Mouse (Mus musculus) heart, adult 2 months (tissue): ENCODE data around the gene Limd1. TPM values are rescaled to one million over a fixed set of nuclear protein-coding genes. Genes with fewer than 3 reads are reported as not detected.

Experiments used
- DNase-seq, 2 experiments: peaks; one replicate each; pipeline ENCODE4 v3.0.0; 2021
- H3K27ac ChIP-seq: fragments of 200-600 bp; 2 replicates; pipeline ENCODE4 v1.8.1; 2022
- H3K27me3 ChIP-seq: fragments of 200-500 bp; 2 replicates; pipeline ENCODE4 v1.6.1; 2012; ENCODE audit warnings: mild to moderate bottlenecking, low read length, inconsistent platforms, mixed read lengths; ENCODE audit not compliant: control insufficient read depth, insufficient read depth
- H3K36me3 ChIP-seq: fragments of 200-500 bp; 2 replicates; pipeline ENCODE4 v1.6.1; 2012; ENCODE audit warnings: low read length, inconsistent platforms; ENCODE audit not compliant: control insufficient read depth, insufficient read depth
- H3K4me1 ChIP-seq: fragments of 200-500 bp; 2 replicates; pipeline ENCODE4 v1.6.1; 2011; ENCODE audit warnings: low read length; ENCODE audit not compliant: control insufficient read depth, insufficient read depth
- H3K4me3 ChIP-seq: fragments of 200-600 bp; 2 replicates; pipeline ENCODE4 v1.8.1; 2022
- H3K79me2 ChIP-seq: fragments of 200-500 bp; replicated peaks from 2 replicates; pipeline ENCODE4 v1.6.1; 2012; ENCODE audit warnings: mild to moderate bottlenecking, inconsistent platforms, low read length, moderate library complexity, mixed read lengths; ENCODE audit not compliant: control insufficient read depth, insufficient read depth
- H3K9ac ChIP-seq: fragments of 200-500 bp; 2 replicates; pipeline ENCODE4 v1.6.1; 2012; ENCODE audit warnings: low read depth, mild to moderate bottlenecking, control low read depth, inconsistent platforms, low read length, mixed read lengths
- CTCF ChIP-seq: fragments of 200-600 bp; IDR thresholded peaks from 2 replicates; pipeline ENCODE4 v1.8.1; 2022; ENCODE audit warnings: antibody characterized with exemption, mild to moderate bottlenecking, moderate library complexity
- EP300 ChIP-seq: fragments of 200-500 bp; IDR thresholded peaks from 2 replicates; pipeline ENCODE4 v1.6.1; 2011; ENCODE audit warnings: low read depth, low read length, control low read depth; ENCODE audit not compliant: insufficient read depth
- POLR2A ChIP-seq: fragments of 200-500 bp; IDR thresholded peaks from 2 replicates; pipeline ENCODE4 v1.6.1; 2011; ENCODE audit warnings: mild to moderate bottlenecking, low read depth, low read length, control low read depth; ENCODE audit not compliant: insufficient read depth
- WGBS: fragments of 180-500 bp; shearing (Covaris S2); methylation state at CpG from one replicate; pipeline ENCODE4 v1.1.7; 2018; 5-methylcytosine and 5-hydroxymethylcytosine counted together
- intact Hi-C: fragments of 180-260 bp; cut with DNase I; formaldehyde crosslinking; loops from one replicate; pipeline ENCODE4 v1.15.1; 2025
- polyA plus RNA-seq: library from polyadenylated mRNA; depleted of rRNA; stranded (reverse); fragments of >200 nt; gene quantifications from 2 replicates; pipeline ENCODE4 v1.2.3, GENCODE M21; 2012
- total RNA-seq, 2 experiments: library from RNA; stranded (reverse); gene quantifications; 2 replicates each; pipeline ENCODE4 v1.2.3; 2021

Limd1 gene
- total and polyA plus RNA-seq, 3 experiments: 33.7 to 48.9 (median 34.6) TPM

DNA sequence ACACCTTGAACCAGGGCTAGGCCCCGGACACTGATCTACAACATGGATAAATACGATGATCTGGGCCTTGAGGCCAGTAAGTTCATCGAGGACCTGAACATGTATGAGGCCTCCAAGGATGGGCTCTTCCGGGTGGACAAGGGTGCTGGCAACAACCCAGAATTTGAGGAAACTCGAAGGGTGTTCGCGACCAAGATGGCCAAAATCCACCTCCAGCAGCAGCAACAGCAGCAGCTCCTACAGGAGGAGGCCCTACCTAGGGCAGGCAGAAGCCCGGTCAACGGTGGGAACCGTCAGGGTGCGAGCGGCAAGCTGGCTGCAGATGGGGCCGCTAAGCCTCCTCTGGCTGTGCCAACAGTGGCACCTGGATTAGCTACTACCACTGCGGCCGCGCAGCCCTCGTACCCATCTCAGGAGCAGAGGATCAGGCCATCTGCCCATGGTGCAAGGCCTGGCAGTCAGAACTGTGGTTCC is 727 bp downstream of the Limd1 start:
- Histone ChIP-seq H3K27me3 (no peaks in the 10 kb centered on the region), H3K9ac (peak overlapping the region; percentile 74), H3K4me1 (peaks cover 28% of the 10 kb centered on the region), H3K27ac (peak overlapping the region; percentile 92), H3K4me3 (peak overlapping the region; percentile 84), H3K36me3 (peaks cover 27% of the 10 kb centered on the region), H3K79me2 (peaks cover 4% of the 10 kb centered on the region)
- WGBS: 7% methylated on average over 17 of the region's 17 CpGs
- intact Hi-C loops: loop anchor here (2.0 kb wide), 3 partner anchors 26 to 44 kb away; no protein-coding TSS in a partner anchor
- DNase-seq: peak in 1 of 2 experiments; percentile 56
- no peak for TF ChIP-seq CTCF
- no peak for TF ChIP-seq POLR2A
- TF ChIP-seq EP300: no peak

DNA sequence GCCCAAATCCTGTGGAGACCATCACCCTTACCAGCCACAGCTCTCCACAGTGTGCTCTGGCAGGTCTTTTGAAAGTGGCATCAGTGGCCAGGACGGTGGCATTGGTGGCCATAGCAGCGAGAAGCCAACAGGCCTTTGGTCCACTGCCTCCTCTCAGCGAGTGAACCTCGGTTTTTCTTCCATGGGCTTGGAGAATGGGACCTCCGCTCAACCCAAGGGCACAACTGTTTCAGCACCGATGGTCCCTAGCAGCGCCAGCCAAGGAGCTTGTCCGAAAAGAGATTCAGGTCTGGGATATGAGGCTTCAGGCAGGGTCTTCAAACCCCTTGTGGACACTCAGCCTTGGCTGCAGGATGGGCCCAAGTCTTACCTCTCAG is 1.4 kb downstream of the Limd1 start:
- WGBS: 56% methylated on average over 8 of the region's 8 CpGs
- no peaks in the 10 kb centered on the region for H3K27me3 ChIP-seq
- H3K36me3 ChIP-seq: peaks cover 29% of the 10 kb centered on the region
- peaks cover 28% of the 10 kb centered on the region for H3K4me1 ChIP-seq
- DNase-seq: no peak
- no peak for TF ChIP-seq POLR2A
- TF ChIP-seq CTCF: no peak
- no peak for TF ChIP-seq EP300
- peaks cover 4% of the 10 kb centered on the region for H3K79me2 ChIP-seq
- H3K27ac ChIP-seq: peak overlapping the region; percentile 92
- H3K9ac ChIP-seq: peak overlapping the region; percentile 74
- peak overlapping the region; percentile 84 for H3K4me3 ChIP-seq
- intact Hi-C loops: loop anchor here (2.0 kb wide), 3 partner anchors 25 to 43 kb away; no protein-coding TSS in a partner anchor

DNA sequence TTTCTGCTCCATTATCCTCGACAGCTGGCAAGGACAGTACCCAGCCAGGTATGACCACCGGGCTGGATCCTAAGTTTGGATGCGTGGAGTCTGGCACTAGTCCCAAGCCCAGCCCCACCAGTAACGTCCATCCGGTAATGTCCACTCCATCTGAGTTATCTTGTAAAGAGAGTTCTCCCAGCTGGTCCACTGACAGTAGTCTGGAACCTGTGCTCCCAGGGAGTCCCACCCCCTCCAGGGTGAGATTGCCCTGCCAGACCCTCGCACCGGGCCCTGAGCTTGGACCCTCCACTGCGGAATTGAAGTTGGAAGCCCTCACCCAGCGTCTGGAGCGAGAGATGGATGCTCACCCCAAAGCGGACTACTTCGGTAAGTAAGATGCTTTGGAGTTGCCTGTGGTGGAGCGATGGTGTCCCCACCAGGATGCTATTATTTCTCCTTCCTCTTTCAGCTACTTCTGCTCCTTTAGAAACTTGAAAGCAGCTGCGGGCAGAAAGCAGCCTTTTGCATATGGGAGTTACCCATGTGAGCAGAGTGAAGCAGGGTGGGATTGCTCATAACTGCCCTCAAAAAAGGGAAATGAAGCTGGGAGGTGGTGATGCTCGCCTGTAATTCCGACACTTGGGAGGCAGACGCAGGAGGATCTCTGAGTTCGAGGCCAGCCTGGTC is 1.9 kb downstream of the Limd1 start:
- peaks cover 26% of the 10 kb centered on the region for H3K4me1 ChIP-seq
- peak overlapping the region; percentile 74 for H3K9ac ChIP-seq
- DNase-seq: peak; percentile 50 to 56
- H3K27me3 ChIP-seq: no peaks in the 10 kb centered on the region
- intact Hi-C loops: no loop called here
- H3K27ac ChIP-seq: peak overlapping the region; percentile 92
- peaks cover 32% of the 10 kb centered on the region for H3K36me3 ChIP-seq
- no peak for TF ChIP-seq EP300
- no peak for TF ChIP-seq POLR2A
- WGBS: 24% methylated on average over 18 of the region's 18 CpGs
- H3K4me3 ChIP-seq: peak overlapping the region; percentile 84
- H3K79me2 ChIP-seq: peaks cover 4% of the 10 kb centered on the region

DNA sequence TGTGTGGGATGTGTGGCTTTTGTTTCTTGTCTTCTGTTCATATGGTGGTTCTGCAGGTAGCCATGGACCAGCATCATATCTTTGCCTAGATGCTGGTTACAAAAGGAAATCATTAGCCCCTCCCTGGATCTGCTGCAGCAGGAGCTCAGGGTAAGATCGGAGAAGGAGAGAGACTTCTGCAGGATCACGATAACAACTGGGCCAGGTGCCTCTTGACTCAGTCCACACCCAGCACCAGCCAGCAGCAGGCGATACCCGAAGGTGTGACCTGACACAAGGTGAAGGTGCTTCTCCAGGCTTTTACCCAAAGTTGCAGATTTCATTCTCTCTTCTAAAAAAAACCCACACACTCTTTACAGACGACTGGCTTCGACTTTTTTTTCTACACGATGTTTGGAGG is 2.6 kb downstream of the Limd1 start:
- Histone ChIP-seq H3K9ac (peak overlapping the region; percentile 1), H3K27ac (peak overlapping the region; percentile 92), H3K4me3 (peak overlapping the region; percentile 84), H3K79me2 (peaks cover 6% of the 10 kb centered on the region), H3K36me3 (peaks cover 36% of the 10 kb centered on the region), H3K4me1 (peaks cover 27% of the 10 kb centered on the region), H3K27me3 (no peaks in the 10 kb centered on the region)
- TF ChIP-seq POLR2A (no peak), CTCF (no peak), EP300 (no peak)
- intact Hi-C loops: no loop called here
- DNase-seq: no peak
- 15% methylated on average over 7 of the region's 7 CpGs for WGBS

DNA sequence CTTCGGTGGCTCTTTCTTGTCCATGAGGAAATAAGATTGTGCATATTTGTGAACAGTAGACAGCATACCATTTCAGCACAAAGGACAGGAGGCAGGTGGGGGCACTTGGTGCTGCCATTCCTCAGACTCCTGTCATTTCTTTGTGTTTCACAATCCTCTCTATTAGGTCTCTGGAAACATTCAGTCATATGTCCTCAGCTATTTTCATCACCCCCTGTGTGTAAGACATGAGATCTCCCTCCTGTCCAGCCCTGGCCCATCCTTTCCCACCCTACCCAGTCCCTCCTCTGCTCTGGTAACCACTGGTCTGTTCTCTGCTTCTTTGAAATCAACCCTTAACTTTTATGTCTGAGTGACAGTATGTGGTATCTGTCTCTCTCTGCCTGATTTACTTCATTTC is 5.1 kb downstream of the Limd1 start:
- TF ChIP-seq CTCF: no peak
- no peak for TF ChIP-seq POLR2A
- TF ChIP-seq EP300: no peak
- intact Hi-C loops: no loop called here
- Histone ChIP-seq H3K27ac (peak overlapping the region; percentile 32), H3K36me3 (peaks cover 45% of the 10 kb centered on the region), H3K79me2 (peaks cover 9% of the 10 kb centered on the region), H3K4me3 (no peak overlapping the region), H3K9ac (no peak overlapping the region), H3K27me3 (no peaks in the 10 kb centered on the region), H3K4me1 (peaks cover 35% of the 10 kb centered on the region)
- 42% methylated on average over 1 of the region's 1 CpGs for WGBS
- DNase-seq: no peak

DNA sequence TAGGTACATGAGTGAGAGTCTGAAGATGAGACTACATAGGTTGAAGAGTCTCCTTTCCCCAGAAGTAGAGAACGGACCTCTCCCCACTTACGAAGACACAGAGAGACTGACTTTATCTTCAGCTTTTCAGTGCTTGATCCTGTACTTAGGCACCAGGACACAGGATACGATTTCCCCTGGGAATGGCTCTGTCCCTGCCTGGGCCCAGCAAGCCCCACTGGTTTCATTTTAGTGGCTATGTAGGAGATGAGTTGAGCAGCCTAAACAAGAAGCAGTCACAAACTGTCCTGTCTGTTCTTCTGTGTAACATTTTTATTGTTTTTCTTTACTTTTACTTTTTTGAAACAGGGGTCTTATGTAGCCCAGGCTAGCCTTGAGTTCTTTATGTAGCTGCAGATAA is 6.3 kb downstream of the Limd1 start:
- H3K9ac ChIP-seq: no peak overlapping the region
- WGBS: 62% methylated on average over 3 of the region's 3 CpGs
- peak overlapping the region; percentile 32 for H3K27ac ChIP-seq
- peaks cover 54% of the 10 kb centered on the region for H3K36me3 ChIP-seq
- intact Hi-C loops: no loop called here
- TF ChIP-seq EP300 (no peak), POLR2A (no peak), CTCF (no peak)
- H3K4me1 ChIP-seq: peaks cover 41% of the 10 kb centered on the region
- peaks cover 9% of the 10 kb centered on the region for H3K79me2 ChIP-seq
- no peak overlapping the region for H3K4me3 ChIP-seq
- H3K27me3 ChIP-seq: no peaks in the 10 kb centered on the region
- no peak for DNase-seq
